Mouse (Mus musculus) lung, adult 2 months (tissue): ENCODE measurements around the gene Tbx3.

Source experiments
- CTCF ChIP-seq: fragments of 200-500 bp; IDR thresholded peaks from 2 replicates; pipeline ENCODE4 v1.5.1; 2011; ENCODE audit warnings: mild to moderate bottlenecking, low read length, control low read depth; ENCODE audit not compliant: insufficient read depth
- POLR2A ChIP-seq: fragments of 200-500 bp; IDR thresholded peaks from 2 replicates; pipeline ENCODE4 v1.6.1; 2011; ENCODE audit warnings: low read depth, mild to moderate bottlenecking, control low read depth, low read length, borderline replicate concordance; ENCODE audit errors: extremely low read depth

- TF ChIP-seq CTCF: no peak
- TF ChIP-seq POLR2A: no peak
Observed at GRCm38 (mm10) chr5:119662731-119663130, 7.7 kb upstream of the Tbx3 start.
